Mouse (Mus musculus) 3T3-L1 (cell line): Measurements from ENCODE around the gene Dennd2d.

Source experiments
- DNase-seq: peaks from one replicate; pipeline ENCODE4 v3.0.0-alpha.2; 2015; ENCODE audit warnings: low read depth, low spot score

Dennd2d gene

GRCm38 (mm10) chr3:106482281-106483081 is at the start of gene Dennd2d:
Gene Dennd2d (plus strand): TSS chr3:106482405.
- no peak for DNase-seq

- DNase-seq, result peak; percentile 80
These were observed 33.6 kb upstream of the Dennd2d start for GRCm38 (mm10) chr3:106448571-106448970.

- DNase-seq, result no peak
These were observed 33.2 kb upstream of the Dennd2d start for GRCm38 (mm10) chr3:106448995-106449394.

GRCm38 (mm10) chr3:106449567-106449966 is 32.6 kb upstream of the Dennd2d start:
- DNase-seq, result no peak

- DNase-seq, result no peak
These were observed 29.6 kb upstream of the Dennd2d start for GRCm38 (mm10) chr3:106452616-106453015.

- no peak for DNase-seq
These were observed 24.8 kb upstream of the Dennd2d start for GRCm38 (mm10) chr3:106457298-106457869.

- DNase-seq, result no peak
These were observed 20.1 kb upstream of the Dennd2d start for GRCm38 (mm10) chr3:106462059-106462470.

- no peak for DNase-seq
These were observed 19.7 kb upstream of the Dennd2d start for GRCm38 (mm10) chr3:106462493-106462892.

GRCm38 (mm10) chr3:106464750-106465149 is 17.5 kb upstream of the Dennd2d start:
- DNase-seq, result peak; percentile 32

- DNase-seq, result no peak
These were observed 8.0 kb upstream of the Dennd2d start for GRCm38 (mm10) chr3:106474210-106474609.

GRCm38 (mm10) chr3:106476863-106477262 is 5.3 kb upstream of the Dennd2d start:
- DNase-seq, result no peak

GRCm38 (mm10) chr3:106483297-106483696 is 1.1 kb downstream of the Dennd2d start:
- no peak for DNase-seq

- no peak for DNase-seq
These were observed 1.7 kb downstream of the Dennd2d start for GRCm38 (mm10) chr3:106483796-106484405.

- no peak for DNase-seq
These were observed 2.7 kb downstream of the Dennd2d start for GRCm38 (mm10) chr3:106484861-106485260.

GRCm38 (mm10) chr3:106485810-106486209 is 3.6 kb downstream of the Dennd2d start:
- DNase-seq, result peak; percentile 25

GRCm38 (mm10) chr3:106487551-106487950 is 5.3 kb downstream of the Dennd2d start:
- DNase-seq, result no peak

GRCm38 (mm10) chr3:106490239-106490638 is 8.0 kb downstream of the Dennd2d start:
- no peak for DNase-seq

- no peak for DNase-seq
These were observed 10.5 kb downstream of the Dennd2d start for GRCm38 (mm10) chr3:106492723-106493122.

- no peak for DNase-seq
These were observed 11.0 kb downstream of the Dennd2d start for GRCm38 (mm10) chr3:106493202-106493601.

- DNase-seq, result no peak
These were observed 11.7 kb downstream of the Dennd2d start for GRCm38 (mm10) chr3:106493882-106494281.

- no peak for DNase-seq
These were observed 12.3 kb downstream of the Dennd2d start for GRCm38 (mm10) chr3:106494417-106494950.

- no peak for DNase-seq
These were observed 13.3 kb downstream of the Dennd2d start for GRCm38 (mm10) chr3:106495346-106496044.
